Mouse (Mus musculus) frontal cortex, adult (tissue): ENCODE results near the gene Treml4.
"Not testable (repeated sequence)": the region's sequence is repeated elsewhere in the genome, so short reads cannot be mapped to it uniquely, and the experiment has no call there.

Experiments used
- ATAC-seq: cut with Nextera tagmentation; 2 replicates; pipeline ENCODE4 v1.9.2; 2017; ENCODE audit warnings: mild to moderate bottlenecking, moderate library complexity, mixed read lengths; ENCODE audit not compliant: low TSS enrichment

Treml4 gene

DNA sequence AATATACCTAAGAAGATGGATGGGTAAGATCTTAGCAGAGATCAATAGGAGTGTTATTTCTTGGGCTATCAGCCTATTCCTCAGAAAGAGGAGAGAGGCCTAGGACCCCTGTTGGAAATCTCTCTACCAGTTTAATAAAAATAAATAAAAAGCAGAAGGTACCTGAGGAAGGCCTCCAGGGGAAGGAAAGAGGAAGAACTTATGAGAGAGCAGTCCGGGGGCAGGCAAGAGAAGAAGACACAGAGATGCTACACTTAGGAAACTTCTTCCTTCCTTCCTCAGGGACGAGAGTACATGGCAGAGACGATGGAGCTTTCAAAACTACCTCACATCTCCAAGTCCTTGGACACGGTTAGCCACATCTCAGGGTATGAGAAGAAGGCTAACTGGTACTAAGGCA, 10.0 kb downstream of the Treml4 start:
- ATAC-seq: no peak

DNA sequence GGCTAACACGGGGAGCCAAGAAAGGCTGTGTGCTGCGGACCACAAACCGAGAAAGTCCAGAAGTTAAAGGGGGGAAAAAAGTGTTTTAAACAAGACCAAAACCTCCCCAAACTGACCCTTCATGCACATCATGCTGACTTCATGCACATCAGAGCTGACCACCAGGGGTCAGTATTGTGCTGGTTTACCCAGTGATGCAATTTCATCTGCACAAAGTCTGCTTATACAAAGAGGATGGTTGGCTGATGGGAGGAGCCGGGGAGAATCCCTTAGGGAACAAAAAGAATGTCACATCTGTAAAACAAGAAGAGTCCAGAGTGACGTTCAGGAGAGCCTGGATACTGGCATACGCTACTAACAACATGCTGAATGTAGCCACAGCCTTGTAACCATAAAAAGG, 10.8 kb downstream of the Treml4 start:
- peak; percentile 82 for ATAC-seq

DNA sequence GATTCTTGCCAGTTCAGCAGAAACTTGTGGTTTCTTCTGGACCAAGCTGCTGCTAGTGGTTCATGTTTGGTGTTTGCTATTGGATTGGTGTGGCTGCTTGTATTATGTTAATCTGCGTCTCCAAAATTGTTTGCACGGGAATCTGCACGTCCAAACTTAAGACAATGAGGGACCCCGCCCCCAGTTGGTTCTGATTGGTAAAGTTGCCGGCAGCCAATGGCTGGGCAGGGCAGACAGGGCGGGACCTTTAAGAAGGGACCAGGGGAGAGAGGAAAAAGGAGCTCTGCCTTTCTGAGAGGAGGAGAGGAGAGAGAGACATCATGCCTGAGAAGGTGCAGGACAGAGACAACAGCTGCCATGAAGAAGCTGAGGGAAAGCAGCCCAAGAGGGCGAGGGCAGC, 11.6 kb downstream of the Treml4 start:
- ATAC-seq: no peak

DNA sequence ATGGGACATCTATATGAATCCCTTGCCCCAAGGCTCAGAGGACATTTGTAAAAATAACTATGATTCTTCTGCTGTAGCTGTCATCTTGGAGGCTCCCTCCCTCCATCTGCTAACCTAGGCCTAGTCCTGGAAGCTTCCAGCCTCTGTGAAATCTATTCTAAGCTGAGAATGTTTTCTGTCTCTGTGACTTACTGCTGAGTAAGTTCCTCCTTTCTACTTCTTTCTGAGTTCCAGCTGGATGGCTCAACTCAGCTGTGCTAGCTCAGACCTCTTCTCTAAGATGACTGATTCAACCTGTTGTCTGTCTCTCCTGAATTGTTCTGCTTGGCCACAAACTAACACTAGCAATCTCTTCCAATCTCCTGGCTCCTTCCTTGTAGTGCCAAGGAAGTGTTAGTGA, 14.3 kb downstream of the Treml4 start:
- peak; percentile 59 for ATAC-seq

DNA sequence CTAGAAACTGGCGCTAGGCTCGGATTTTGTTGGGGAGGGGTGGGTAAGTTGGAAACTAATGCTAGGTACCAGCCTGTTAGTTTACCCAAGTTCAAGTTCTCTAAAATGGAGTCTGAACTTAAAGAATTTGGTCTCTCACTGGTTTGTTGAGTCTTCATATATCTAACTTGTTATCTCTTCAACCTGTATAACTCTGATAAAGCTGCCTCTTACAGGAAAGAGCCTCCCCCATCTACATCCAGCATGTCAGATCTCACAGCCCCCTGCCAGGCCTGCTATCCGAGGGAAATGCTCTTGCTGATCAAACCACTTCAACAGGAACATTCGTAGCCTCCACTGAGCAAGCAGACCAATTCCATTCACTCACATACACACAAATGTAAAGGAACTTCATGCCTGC, 14.9 kb downstream of the Treml4 start:
- no peak for ATAC-seq

DNA sequence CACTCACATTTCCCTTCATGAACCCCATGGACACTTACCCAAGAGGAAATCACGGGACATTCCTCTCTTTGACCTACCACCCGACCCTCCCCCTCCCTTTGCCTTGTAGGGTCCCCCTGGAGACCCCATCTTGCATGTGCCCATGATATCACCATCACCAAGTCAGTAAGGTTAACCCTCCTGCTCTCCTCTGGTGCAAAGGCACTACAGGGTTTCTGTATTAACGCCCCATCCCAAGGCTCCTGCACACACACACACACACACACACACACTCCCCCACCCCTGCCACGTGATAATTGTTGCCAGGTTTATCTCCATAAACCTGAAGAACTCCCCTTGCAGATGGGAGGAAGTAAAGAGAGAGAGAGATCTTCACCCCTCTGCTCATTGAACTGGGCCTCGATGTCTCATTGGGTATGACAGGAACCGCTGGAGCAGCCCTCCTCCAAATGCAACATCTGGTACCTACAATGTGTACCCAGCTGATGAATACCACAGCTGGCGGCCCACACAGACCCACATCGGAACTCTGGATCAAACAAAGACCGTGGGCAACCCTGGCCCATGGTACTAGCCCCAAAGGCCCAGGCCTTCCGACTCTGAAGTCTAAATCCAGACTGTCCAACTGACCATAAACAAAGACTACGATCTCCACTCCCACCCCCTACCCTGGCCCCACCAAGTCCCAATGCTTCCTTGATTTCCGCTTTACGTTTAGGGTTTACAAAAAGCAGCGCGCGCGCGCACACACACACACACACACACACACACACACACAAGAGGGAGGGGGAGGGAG, 17.0 kb downstream of the Treml4 start:
- ATAC-seq: no peak

DNA sequence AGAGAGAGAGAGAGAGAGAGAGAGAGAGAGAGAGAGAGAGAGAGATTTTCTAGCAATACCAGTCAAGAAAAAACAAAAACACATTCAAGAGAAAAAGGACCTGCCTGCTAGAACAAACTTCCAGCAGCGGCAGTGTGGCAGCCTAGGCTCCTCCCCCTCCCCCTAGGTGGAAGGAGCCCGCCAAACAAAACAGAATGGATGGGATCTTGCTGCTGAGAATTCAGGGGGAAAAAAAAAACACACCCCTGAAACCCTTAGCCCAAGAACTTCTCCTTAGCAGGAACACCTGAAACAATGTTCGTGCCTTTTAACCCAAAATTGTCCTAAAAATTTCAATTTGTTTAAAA, 17.6 kb downstream of the Treml4 start:
- no peak for ATAC-seq

DNA sequence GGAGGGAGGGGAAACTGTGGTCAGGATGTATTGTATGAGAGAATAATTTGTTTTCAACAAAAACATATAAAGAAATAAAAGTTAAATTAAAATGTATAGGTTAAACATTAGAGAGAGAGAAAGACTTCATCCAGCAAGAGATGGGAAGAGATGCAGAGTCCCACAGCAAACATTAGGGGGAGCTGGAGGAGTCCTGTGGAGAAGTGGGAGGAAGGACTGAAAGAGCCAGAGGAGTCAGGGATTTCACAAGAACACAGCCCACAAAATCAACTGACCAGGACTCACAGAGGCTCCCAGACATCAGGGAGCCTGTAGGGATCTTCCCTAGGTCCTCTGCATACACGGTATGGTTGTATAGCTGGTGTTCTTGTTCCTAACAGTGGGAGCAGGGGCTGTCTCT, 22.7 kb downstream of the Treml4 start:
- ATAC-seq: peak; percentile 57; the same call in 1 of the 2 replicates

DNA sequence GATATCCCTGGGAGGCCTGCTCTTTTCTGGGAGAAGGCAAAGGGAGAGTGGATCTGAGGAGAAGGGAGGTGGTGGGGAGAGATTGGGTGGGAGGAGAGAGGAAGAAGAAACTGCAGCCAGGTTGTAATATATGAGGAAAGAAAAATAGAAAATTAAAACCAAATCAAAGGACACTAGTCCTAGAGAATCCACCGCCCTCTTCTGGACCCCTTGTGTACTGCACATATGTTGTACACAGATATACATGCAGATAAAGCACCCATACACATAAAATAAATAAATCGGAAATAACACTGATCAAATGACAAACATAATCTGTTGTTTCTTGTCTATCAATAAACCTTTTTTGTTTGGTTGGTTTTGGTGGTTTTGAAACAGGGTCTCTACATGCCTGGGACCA, 23.2 kb downstream of the Treml4 start:
- ATAC-seq: no peak

DNA sequence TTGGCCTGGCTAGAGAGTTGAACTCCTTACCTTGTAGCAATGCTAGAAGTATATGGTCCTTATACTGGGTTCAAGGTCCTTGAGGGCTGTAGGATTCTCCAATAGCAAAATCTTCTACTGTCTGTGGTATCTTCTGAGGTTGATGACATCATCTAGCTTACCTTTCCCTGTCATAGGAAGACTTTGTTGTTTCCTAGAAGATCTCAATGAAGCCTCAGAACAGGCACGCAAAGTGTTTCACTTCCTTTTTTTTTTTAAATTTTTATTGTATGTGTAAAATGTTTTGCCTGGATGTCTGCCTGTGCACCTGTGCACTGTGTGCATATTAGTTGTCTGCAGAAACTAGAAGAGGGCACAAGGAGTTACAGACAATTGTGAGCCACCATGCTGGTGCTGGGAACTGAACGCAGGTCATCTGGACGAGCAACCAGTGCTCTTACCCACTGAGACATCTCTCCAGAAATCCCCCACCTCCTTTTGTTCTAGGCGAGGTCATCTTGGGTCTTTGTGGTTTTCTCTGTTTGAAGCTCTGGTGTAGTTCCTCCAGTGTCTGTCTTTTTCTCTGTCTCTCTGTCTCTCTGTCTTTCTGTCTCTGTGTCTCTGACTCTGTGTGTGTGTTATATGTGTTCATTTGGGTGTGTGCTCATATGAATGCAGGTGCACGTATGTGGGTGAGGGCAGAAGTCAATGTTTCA, 29.6 kb downstream of the Treml4 start:
- ATAC-seq: no peak

DNA sequence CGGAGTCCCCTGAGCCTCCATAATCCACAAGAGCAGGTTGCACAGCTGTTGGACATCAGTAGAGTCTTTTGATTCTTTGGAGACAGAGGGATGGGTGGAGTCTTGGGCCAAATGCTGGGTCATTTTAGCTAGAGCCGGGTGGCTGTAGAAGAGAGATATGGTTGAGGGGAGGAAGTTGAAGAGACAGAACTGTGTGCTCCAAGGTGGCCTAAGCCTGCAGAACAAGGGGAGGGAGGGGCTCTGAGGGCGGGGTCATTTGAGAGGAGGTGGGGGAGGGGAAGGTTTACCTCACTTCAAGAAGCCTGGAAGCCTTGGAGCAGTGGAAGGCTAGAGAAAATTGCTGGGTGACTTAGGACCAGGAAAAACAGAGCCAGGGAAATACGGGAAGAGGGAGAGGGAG, 35.1 kb downstream of the Treml4 start, which contains the start of gene Treml2:
Gene Treml2 (plus strand): TSS at position 296 of the 400 bp plus-strand sequence.
- no peak for ATAC-seq

DNA sequence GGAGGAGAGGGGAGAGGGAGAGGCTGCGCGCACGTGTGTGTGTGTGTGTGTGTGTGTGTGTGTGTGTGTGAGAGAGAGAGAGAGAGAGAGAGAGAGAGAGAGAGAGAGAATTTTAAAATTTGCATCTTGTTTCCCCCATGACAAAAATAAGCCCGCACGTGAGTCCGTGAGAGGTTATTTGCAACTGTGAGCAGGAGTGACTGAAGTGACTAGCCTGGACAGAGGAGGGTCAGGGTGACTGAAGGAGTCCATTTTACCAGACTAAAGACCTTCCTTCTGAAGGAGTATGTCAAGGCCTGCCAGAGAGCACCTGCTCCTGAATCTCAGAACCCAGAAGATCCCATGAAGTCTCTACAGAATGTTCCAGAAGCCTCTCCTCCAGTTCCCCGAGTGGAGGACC, 35.7 kb downstream of the Treml4 start:
- ATAC-seq: no peak

DNA sequence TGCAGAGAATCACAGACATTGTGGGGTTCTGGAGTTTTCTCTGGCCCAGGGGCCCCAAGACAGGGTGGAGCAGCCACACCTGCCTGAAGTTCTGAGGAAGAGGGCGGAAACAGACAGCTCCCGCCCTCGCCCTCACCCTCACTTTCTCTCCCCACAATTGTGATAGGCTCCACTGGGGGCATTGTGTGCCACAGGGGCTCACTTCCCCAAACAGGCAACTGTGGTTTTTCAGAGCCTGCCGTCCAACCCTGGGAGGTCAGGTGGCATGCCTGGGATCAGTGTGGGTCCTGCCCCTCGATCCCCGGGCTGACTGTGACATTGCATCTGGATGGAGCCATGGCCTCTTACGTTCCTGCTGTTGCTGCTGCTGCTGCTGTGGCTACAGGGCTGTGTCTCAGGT, 36.1 kb downstream of the Treml4 start:
- no peak for ATAC-seq

DNA sequence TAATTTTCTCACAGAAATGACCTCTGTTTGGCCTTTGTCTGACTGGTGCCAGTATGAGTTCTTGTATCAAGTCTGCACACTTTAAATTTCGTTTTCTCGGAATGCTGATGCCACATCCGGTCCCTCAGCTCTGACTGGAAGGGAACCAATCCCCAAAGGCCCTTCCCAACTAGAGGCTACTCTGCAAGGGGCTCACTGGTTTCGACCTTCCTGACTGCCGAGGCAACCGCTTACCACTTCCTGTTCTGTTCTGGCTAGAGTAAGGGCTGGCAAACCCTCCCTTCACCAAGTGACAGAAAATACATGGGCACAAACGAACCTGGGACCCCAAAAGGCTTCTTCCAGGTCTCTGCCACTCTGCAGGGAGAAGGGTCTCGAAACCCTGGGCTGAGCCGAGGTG, 36.8 kb downstream of the Treml4 start:
- ATAC-seq: no peak

DNA sequence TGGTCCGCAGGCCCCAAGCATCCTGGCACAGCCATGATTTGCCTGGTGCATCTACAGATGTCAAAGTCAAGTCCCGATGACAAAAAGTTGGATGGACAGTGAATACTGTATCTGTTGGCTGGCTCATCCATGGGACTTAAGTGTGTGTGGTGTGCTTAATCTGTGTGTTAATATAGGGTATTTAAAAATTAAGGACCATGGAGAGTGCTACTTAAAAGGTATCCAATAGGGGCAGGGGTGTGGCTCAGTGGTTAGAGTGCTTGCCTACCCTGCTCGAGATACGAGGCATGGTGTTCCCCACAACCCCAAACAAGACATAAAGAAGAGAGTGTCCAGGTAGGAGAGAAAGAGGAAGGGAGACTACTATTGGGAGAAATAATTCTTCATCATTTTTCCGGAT, 37.7 kb downstream of the Treml4 start:
- no peak for ATAC-seq

DNA sequence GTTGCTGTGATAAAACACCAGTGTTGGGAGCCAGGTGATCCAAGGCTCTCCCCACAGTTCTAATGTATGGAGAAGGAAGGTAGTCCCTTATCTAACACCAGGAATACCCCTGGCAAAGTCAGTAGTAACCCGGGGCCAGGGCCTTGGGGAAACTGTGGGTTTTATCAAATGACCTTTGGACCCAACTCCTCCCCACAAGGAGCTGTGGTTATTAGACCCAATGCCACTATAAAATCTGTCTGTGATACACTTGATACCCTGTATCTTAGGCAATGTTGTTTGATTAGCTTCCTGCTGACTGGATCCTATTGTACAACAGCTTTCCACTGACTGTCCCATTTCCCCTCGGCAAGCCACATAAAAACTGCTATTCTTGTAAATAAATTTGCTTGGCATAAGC, 48.0 kb downstream of the Treml4 start:
- no peak for ATAC-seq

DNA sequence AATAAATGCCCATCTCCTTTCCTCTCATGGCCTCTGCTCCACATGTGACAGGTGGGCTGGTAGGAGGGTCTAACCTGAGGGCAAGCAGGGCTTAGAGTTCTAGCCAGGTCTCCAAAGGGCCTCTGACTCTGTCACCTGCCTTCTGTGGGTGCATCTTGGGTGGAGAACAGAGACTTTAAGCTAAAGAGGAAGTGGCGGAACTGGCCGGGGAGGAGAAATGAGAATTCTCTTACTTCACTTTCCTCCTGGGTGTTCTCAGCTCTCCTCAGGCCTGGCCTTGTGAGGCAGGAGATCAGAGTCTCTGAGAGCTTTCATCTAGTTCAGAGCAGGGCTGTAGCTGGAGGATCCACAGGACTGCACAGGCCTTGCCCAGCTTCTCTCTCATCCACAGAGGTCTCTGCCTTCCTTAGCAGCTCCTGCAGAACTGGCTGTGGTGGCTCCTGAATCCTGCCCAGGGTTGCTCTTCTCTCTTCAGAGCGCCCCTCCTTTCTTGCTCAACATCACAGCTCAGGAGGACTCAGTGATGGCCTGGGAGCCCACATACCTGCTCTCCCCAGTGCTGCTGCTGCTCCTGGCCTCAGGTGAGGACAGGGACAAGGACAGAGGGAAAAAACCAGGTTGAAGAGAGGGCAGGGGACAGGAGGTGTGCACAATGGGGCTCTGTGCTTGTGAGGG, 51.9 kb downstream of the Treml4 start, which contains the start of gene B430306N03Rik:
Gene B430306N03Rik (plus strand): TSS at position 237 of the 675 bp plus-strand sequence.
- not testable (repeated sequence) for ATAC-seq

DNA sequence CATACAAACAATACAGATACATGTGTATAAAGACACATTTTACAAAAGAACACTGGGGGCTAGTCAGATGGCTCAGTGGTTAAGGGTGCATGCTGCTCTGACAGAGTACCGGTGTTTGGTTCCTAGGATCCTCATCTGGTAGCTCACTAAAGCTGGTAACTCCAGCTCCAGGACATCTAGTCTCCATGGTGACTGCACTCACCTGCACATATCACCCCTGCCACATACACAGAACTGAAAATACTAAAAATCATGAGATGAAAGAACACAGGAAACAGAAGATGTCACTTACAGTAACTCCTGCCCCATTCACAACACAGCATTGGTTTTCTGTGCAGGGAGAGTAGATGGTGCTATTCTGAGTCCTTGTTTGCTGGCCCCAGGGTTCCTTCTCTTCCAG, 54.6 kb downstream of the Treml4 start:
- ATAC-seq: no peak

DNA sequence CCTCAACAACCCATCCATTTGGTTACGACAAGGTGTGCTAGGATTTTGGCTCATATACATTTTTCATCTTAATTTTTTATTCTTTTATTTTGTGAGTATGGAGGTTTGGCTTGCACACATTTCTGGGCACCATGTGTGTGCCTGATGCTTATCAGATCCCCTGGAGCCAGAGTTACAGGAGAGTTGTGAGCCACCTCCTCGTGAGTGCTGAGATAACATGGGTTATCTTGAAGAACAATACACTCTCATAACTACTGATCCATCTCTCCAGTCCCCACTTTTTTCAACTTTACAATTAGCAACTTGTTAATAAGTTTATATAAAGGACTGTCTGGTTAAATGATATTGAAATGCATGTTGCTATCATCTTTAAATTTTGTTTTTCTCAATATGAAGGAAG, 57.2 kb downstream of the Treml4 start:
- ATAC-seq: no peak

DNA sequence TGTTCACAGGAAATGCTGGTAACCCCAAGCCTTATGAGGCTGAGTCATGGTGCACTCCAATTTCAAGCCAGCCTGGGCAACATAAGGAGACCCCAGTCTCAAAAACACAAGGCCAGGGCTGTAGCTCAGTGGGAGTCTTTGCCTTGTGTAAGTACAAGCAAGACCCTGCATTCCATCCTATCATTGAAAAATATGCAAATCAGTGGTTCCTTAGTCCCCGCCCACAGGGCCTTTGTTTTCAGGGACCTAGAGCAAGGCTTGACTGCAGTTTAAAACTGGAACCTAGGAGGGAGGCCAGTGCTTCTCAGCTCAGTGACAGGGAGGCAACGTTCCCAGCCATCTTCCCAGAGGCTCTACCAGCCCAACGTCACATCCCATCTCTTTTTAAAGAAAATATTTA, 59.1 kb downstream of the Treml4 start:
- no peak for ATAC-seq

DNA sequence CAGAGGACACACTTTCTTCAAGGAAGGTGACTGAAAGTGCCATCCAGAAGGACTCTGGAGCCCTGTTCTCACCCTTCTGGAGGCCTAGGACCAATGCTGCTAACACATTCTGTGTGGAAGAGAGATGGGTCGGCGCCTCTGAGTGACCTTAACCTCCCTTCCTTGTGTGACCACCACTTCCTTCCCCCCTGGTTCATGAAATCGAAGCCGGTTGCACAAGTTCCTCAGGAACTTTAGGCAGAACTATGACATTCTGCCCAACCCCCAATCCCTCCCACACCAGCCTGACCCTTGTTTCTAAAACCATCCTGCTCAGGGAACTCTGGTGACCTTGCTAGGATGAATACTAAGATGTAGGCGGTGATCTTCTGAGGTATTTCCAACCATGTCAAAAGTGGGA, 60.2 kb downstream of the Treml4 start:
- ATAC-seq: no peak
